Mouse (Mus musculus): ENCODE data around the gene Plekhh1. TPM values are rescaled to one million over a fixed set of nuclear protein-coding genes. Genes with fewer than 3 reads are reported as not detected.

Gene Plekhh1
- total and polyA plus RNA-seq, 2 experiments from 2014 or later = 1.4 to 5.5 TPM

GRCm38 (mm10) chr12:78987581-78988081 is 41.3 kb upstream of the Plekhh1 start:
- ATAC-seq (peak; percentile 44; the same call in 1 of the 2 replicates), DNase-seq (ENCODE audit: low spot score) (peak; percentile 41)
- peaks cover 12% of the 10 kb centered on the region; the same call in 1 of the 2 replicates for H3K4me1 ChIP-seq (ENCODE audit: insufficient read depth, low read length)
- TF ChIP-seq CTCF (IDR thresholded peaks at IDR 0.05; ENCODE audit: low read depth) = peak; percentile 12; the same call in 1 of the 2 replicates
- no peaks in the 10 kb centered on the region for H3K27me3 ChIP-seq (ENCODE audit: insufficient read depth, low read length)
- H3K4me2 ChIP-seq (ENCODE audit: low read depth, low read length) = no peak overlapping the region
- no peaks in the 10 kb centered on the region for H3K36me3 ChIP-seq (ENCODE audit: insufficient read depth, low read length)
- 47% methylated on average over 9 of the region's 9 CpGs for WGBS
- no peak overlapping the region for H3K9ac ChIP-seq (replicated peaks; ENCODE audit: low read length)
- no peak overlapping the region for H3K27ac ChIP-seq
- no peak overlapping the region for H3K4me3 ChIP-seq (ENCODE audit: low read length)
- no peaks in the 10 kb centered on the region for H3K9me3 ChIP-seq (ENCODE audit: low read length)

GRCm38 (mm10) chr12:78996271-78996670 is 32.7 kb upstream of the Plekhh1 start:
- 73% methylated on average over 4 of the region's 4 CpGs for WGBS
- DNase-seq (ENCODE audit: low spot score) = no peak
- TF ChIP-seq CTCF (IDR thresholded peaks at IDR 0.05; ENCODE audit: low read depth) = no peak

DNA sequence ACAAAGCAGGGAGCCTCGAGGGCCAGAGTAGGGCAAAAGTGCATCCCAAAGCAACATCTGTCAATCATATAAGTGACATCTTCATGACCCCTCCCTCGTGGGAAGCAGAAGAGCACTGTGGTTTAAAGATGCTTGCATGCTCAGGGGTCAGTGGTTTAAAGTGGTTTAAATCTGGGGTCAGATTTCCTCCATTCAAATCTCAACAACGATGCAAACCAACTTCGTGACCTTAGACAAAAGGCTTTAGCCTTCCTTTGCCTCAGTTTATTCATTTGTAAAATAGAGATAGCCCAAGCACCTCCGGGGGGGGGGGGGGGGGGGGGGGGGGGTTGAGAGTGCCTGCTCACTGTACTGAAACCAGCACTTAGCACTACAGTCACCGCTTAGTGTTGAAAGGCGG is 32.3 kb upstream of the Plekhh1 start:
- TF ChIP-seq CTCF (IDR thresholded peaks at IDR 0.05; ENCODE audit: low read depth) = no peak
- H3K9ac ChIP-seq (replicated peaks; ENCODE audit: low read length) = no peak overlapping the region
- 22% methylated on average over 6 of the region's 7 CpGs for WGBS

More at GRCm38 (mm10) chr12:78996271-78996670, 32.7 kb upstream of the Plekhh1 start:
- Histone ChIP-seq H3K9me3 (ENCODE audit: low read length) (no peaks in the 10 kb centered on the region), H3K4me2 (ENCODE audit: low read depth, low read length) (no peak overlapping the region), H3K36me3 (ENCODE audit: insufficient read depth, low read length) (no peaks in the 10 kb centered on the region), H3K9ac (replicated peaks; ENCODE audit: low read length) (no peak overlapping the region), H3K27ac (no peak overlapping the region), H3K4me1 (ENCODE audit: insufficient read depth, low read length) (no peaks in the 10 kb centered on the region), H3K4me3 (ENCODE audit: low read length) (no peak overlapping the region), H3K27me3 (ENCODE audit: insufficient read depth, low read length) (no peaks in the 10 kb centered on the region)
- no peak for ATAC-seq

GRCm38 (mm10) chr12:79002406-79002805 is 26.6 kb upstream of the Plekhh1 start:
- Histone ChIP-seq H3K9ac (replicated peaks; ENCODE audit: low read length) (no peak overlapping the region), H3K27me3 (ENCODE audit: insufficient read depth, low read length) (no peaks in the 10 kb centered on the region), H3K4me2 (ENCODE audit: low read depth, low read length) (no peak overlapping the region), H3K4me3 (ENCODE audit: low read length) (no peak overlapping the region), H3K27ac (no peak overlapping the region), H3K9me3 (ENCODE audit: low read length) (no peaks in the 10 kb centered on the region), H3K36me3 (ENCODE audit: insufficient read depth, low read length) (no peaks in the 10 kb centered on the region), H3K4me1 (ENCODE audit: insufficient read depth, low read length) (0 out of 2 replicates have a peak, but pooled peaks cover 4% of the 10 kb centered on the region)
- no peak for TF ChIP-seq CTCF (IDR thresholded peaks at IDR 0.05; ENCODE audit: low read depth)
- ATAC-seq (no peak), DNase-seq (ENCODE audit: low spot score) (no peak)
- 92% methylated on average over 5 of the region's 5 CpGs for WGBS

More for the DNA sequence above, 32.3 kb upstream of the Plekhh1 start:
- Histone ChIP-seq H3K4me2 (ENCODE audit: low read depth, low read length) (no peak overlapping the region), H3K4me1 (ENCODE audit: insufficient read depth, low read length) (no peaks in the 10 kb centered on the region), H3K36me3 (ENCODE audit: insufficient read depth, low read length) (no peaks in the 10 kb centered on the region), H3K4me3 (ENCODE audit: low read length) (no peak overlapping the region), H3K27ac (no peak overlapping the region), H3K9me3 (ENCODE audit: low read length) (no peaks in the 10 kb centered on the region), H3K27me3 (ENCODE audit: insufficient read depth, low read length) (no peaks in the 10 kb centered on the region)
- ATAC-seq = no peak
- no peak for DNase-seq (ENCODE audit: low spot score)

GRCm38 (mm10) chr12:79002978-79003377 is 26.0 kb upstream of the Plekhh1 start:
- ATAC-seq (no peak), DNase-seq (ENCODE audit: low spot score) (no peak)
- Histone ChIP-seq H3K9me3 (ENCODE audit: low read length) (no peaks in the 10 kb centered on the region), H3K4me1 (ENCODE audit: insufficient read depth, low read length) (0 out of 2 replicates have a peak, but pooled peaks cover 4% of the 10 kb centered on the region), H3K4me2 (ENCODE audit: low read depth, low read length) (no peak overlapping the region), H3K27me3 (ENCODE audit: insufficient read depth, low read length) (no peaks in the 10 kb centered on the region), H3K36me3 (ENCODE audit: insufficient read depth, low read length) (no peaks in the 10 kb centered on the region), H3K4me3 (ENCODE audit: low read length) (no peak overlapping the region), H3K9ac (replicated peaks; ENCODE audit: low read length) (no peak overlapping the region), H3K27ac (no peak overlapping the region)
- WGBS = 93% methylated on average over 3 of the region's 3 CpGs
- TF ChIP-seq CTCF (IDR thresholded peaks at IDR 0.05; ENCODE audit: low read depth) = no peak

DNA sequence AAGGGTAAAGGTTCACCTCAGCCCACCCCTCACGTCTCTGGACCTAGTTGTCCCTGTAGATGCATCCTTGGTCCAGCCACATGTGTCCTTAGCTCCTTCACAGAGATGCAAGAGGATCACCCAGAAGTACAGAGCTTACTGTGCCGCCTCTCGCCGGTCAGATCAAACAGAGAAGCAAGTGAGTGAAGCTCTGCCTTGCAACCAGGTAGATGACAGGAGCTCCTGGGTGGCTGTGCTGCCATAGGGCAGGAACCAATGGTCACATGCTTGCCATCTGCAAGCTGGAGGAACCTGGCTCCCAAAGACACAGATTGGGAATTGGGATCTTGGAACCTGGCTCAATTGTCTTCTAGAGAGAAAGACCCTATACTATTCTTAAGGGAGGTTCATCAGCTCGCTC is 23.5 kb upstream of the Plekhh1 start:
- H3K4me2 ChIP-seq (ENCODE audit: low read depth, low read length) = peak overlapping the region; percentile 70
- H3K27ac ChIP-seq = no peak overlapping the region
- TF ChIP-seq CTCF (IDR thresholded peaks at IDR 0.05; ENCODE audit: low read depth) = no peak
- DNase-seq (ENCODE audit: low spot score) = no peak
- 90% methylated on average over 5 of the region's 5 CpGs for WGBS
- no peak for ATAC-seq
- no peaks in the 10 kb centered on the region for H3K27me3 ChIP-seq (ENCODE audit: insufficient read depth, low read length)
- no peak overlapping the region for H3K9ac ChIP-seq (replicated peaks; ENCODE audit: low read length)
- H3K9me3 ChIP-seq (ENCODE audit: low read length) = no peaks in the 10 kb centered on the region
- H3K36me3 ChIP-seq (ENCODE audit: insufficient read depth, low read length) = no peaks in the 10 kb centered on the region
- 0 out of 2 replicates have a peak, but pooled peaks cover 4% of the 10 kb centered on the region for H3K4me1 ChIP-seq (ENCODE audit: insufficient read depth, low read length)
- H3K4me3 ChIP-seq (ENCODE audit: low read length) = no peak overlapping the region

DNA sequence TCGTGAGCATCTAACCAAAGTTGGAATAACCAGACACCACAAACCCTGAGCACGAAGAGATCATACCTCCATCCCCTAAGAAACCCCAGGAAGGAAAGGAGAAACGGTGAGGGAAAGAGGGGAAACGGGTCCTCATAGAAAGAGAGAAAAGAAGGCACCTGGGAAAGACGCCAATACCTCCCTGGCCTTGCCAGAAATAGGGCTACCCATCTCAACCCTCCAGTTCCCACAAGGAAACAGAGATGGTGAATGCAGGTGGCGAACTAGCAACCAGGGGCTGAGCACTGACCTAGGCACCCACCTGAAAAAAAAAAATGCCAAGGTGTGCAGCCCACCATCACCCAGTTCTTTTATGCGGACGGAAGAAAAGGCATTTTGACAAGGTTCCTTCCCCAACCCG is 22.9 kb upstream of the Plekhh1 start:
- Histone ChIP-seq H3K27me3 (ENCODE audit: insufficient read depth, low read length) (no peaks in the 10 kb centered on the region), H3K9ac (replicated peaks; ENCODE audit: low read length) (peak overlapping the region; percentile 93), H3K9me3 (ENCODE audit: low read length) (no peaks in the 10 kb centered on the region), H3K27ac (no peak overlapping the region; the same call in 1 of the 2 replicates), H3K4me3 (ENCODE audit: low read length) (peak overlapping the region; percentile 83), H3K4me1 (ENCODE audit: insufficient read depth, low read length) (0 out of 2 replicates have a peak, but pooled peaks cover 4% of the 10 kb centered on the region), H3K4me2 (ENCODE audit: low read depth, low read length) (peak overlapping the region; percentile 70), H3K36me3 (ENCODE audit: insufficient read depth, low read length) (no peaks in the 10 kb centered on the region)
- ATAC-seq = no peak
- 22% methylated on average over 9 of the region's 9 CpGs for WGBS
- TF ChIP-seq CTCF (IDR thresholded peaks at IDR 0.05; ENCODE audit: low read depth) = no peak
- DNase-seq (ENCODE audit: low spot score) = no peak
